Mouse (Mus musculus) MEL (cell line): ENCODE results near the gene Ntn1.

ENCODE experiments used
- CHD1 ChIP-seq: IDR thresholded peaks from 2 replicates; pipeline ENCODE4 v1.6.1; 2012; ENCODE audit warnings: low read depth, mild to moderate bottlenecking, inconsistent platforms, low read length, improper control_type of control experiment
- CTCF ChIP-seq, 3 experiments: IDR thresholded peaks in 2 of 3; conservative IDR thresholded peaks in 1 of 3; 2 replicates each; pipeline ENCODE4 v1.5.1; 2011 to 2012; ENCODE audit warnings: low read length in 3 of 3, low read depth in 2 of 3, mild to moderate bottlenecking in 2 of 3, improper control_type of control experiment in 1 of 3, inconsistent platforms in 1 of 3, mixed read lengths in 1 of 3, moderate library complexity in 1 of 3; ENCODE audit not compliant: control insufficient read depth in 1 of 3, insufficient read depth in 1 of 3, poor library complexity in 1 of 3, severe bottlenecking in 1 of 3
- E2F4 ChIP-seq: IDR thresholded peaks from 2 replicates; pipeline ENCODE4 v1.6.1; 2011; ENCODE audit warnings: low read depth, low read length, improper control_type of control experiment, borderline replicate concordance
- EP300 ChIP-seq, 2 experiments: IDR thresholded peaks; 2 replicates each; pipeline ENCODE4 v1.6.1; 2011; ENCODE audit warnings: improper control_type of control experiment in 2 of 2, low read length in 2 of 2, low read depth in 1 of 2, mild to moderate bottlenecking in 1 of 2
- GABPA ChIP-seq: IDR thresholded peaks from 2 replicates; pipeline ENCODE4 v1.6.1; 2012; ENCODE audit warnings: low read depth, mild to moderate bottlenecking, inconsistent platforms, low read length, improper control_type of control experiment, moderate library complexity
- MEF2A ChIP-seq: IDR thresholded peaks from 2 replicates; pipeline ENCODE4 v1.6.1; 2014; ENCODE audit warnings: low read depth, mild to moderate bottlenecking, inconsistent platforms, low read length, improper control_type of control experiment; ENCODE audit not compliant: poor library complexity, insufficient replicate concordance, severe bottlenecking; ENCODE audit errors: extremely low read depth
- POLR2A ChIP-seq, 2 experiments: IDR thresholded peaks; 2 replicates each; pipeline ENCODE4 v1.6.1; 2011 to 2012; ENCODE audit warnings: low read length in 2 of 2, mild to moderate bottlenecking in 2 of 2, control low read depth in 1 of 2, improper control_type of control experiment in 1 of 2, low read depth in 1 of 2, moderate library complexity in 1 of 2; ENCODE audit not compliant: control insufficient read depth in 1 of 2, insufficient read depth in 1 of 2, poor library complexity in 1 of 2
- POLR2AphosphoS2 ChIP-seq: IDR thresholded peaks from 2 replicates; pipeline ENCODE4 v1.6.1; 2011; ENCODE audit warnings: low read length, improper control_type of control experiment
- RAD21 ChIP-seq: IDR thresholded peaks from 2 replicates; pipeline ENCODE4 v1.6.1; 2011; ENCODE audit warnings: mild to moderate bottlenecking, low read depth, low read length, improper control_type of control experiment

DNA sequence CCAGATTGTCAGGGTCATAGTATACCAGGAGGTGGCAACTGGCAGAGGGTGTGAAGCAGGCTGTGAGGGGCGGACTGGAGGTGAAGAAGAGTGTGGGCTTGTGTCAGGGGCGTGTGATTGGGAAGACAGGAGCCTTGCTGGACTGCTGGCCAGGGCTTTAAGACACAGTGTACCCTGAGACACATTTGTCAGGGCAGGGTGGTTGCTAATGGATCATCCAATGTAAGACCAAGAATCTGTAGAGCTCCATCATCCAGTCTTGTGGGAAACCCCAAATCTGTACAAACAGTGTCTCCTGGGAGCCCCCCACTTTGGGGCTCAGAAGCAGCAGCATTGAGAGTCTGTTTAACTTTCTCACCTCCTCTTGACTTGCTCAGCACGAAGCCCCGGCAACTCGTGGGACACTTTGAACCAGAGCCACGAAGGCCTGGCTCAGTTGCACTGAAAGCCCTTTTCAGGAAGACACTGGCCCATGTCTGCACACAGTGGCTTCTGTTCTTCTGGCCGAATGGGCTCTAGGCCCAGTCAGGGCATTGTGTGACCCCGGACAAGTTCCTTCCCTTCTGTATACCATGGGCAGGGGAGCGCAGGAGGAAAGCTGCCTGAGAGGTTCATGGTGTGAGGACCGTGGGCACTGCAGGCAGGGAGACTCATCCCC is 194.9 kb downstream of the Ntn1 start:
- no peak for TF ChIP-seq EP300 (IDR thresholded peaks at IDR 0.05; ENCODE audit: low read depth in 1 of 2, low read length in 2 of 2)
- no peak for TF ChIP-seq POLR2A (IDR thresholded peaks at IDR 0.05; ENCODE audit: control insufficient read depth in 1 of 2, insufficient read depth in 1 of 2, low read depth in 1 of 2, low read length in 2 of 2, poor library complexity in 1 of 2)
- no peak for TF ChIP-seq CTCF (IDR thresholded peaks at IDR 0.05 in 2 of 3, conservative IDR thresholded peaks at IDR 0.05 in 1 of 3; ENCODE audit: control insufficient read depth in 1 of 3, insufficient read depth in 1 of 3, low read depth in 2 of 3, low read length in 3 of 3, poor library complexity in 1 of 3, severe bottlenecking in 1 of 3)
- no peak for TF ChIP-seq POLR2AphosphoS2
- no peak for TF ChIP-seq RAD21
- no peak for TF ChIP-seq E2F4
- TF ChIP-seq CHD1 = no peak
- TF ChIP-seq MEF2A = no peak
- TF ChIP-seq GABPA = no peak
